Mouse (Mus musculus) thymus, postnatal 14 days (tissue): ENCODE data around the gene Prickle1.

Experiments used
- DNase-seq: peaks from one replicate; pipeline ENCODE4 v3.0.0; 2021

Prickle1 gene

GRCm38 (mm10) chr15:93502703-93503102 is 93.0 kb downstream of the Prickle1 start:
- no peak for DNase-seq

DNA sequence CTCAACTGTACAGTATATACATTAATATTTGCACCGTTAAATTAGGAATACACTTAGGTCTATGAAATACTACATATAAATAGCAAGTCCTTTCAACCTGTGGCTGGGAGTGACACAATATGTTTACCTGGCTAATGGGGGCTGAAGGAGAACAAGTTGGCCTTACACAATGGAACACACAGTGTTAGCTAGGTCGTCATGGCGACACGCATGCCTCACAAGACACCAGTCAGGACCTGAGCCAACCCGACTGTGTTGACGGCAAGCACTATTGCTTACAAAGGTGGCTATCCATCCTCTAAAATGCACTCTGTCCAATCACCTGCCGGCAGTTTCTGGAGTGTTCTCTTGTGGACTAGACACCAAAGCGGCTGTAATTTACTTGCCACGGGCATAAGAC is 95.8 kb downstream of the Prickle1 start:
- no peak for DNase-seq

GRCm38 (mm10) chr15:93494700-93495099 is 101.0 kb downstream of the Prickle1 start:
- no peak for DNase-seq

DNA sequence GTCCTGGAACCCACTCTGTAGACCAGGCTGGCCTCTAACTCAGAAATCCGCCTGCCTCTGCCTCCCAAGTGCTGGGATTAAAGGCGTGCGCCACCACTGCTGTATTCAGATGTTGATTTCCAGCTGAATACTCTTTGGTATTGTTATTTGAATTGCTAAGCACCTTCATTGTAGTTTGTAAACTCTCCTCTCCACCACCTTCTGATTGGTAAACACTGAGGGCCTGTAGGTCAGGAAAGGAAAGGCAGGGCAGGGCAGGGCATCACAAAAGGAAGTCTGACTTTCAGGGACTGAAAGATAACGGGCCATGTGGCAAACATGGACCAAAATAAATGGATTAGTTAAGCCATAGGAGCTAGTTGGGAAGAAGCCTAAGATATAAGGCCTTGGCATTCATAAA is 106.1 kb downstream of the Prickle1 start:
- DNase-seq = no peak

DNA sequence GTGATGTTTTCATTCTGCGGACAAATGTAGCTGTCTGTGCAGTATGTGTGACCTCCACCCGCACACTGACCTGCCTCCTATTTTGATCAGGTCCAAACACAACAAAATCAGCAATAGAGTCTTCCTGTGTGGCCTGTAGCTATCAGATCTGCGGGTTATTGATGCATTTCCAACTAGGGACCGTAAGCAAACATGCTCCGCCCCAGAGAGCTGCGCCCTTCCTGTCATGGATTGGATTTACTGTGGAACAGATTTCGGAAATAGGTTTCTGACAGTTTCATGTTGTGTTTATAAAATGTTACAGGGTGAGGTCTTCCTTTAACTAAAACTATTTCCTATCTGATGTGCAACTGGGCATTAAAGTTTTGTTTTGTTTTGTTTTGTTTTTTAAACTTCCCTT is 109.6 kb downstream of the Prickle1 start:
- no peak for DNase-seq

DNA sequence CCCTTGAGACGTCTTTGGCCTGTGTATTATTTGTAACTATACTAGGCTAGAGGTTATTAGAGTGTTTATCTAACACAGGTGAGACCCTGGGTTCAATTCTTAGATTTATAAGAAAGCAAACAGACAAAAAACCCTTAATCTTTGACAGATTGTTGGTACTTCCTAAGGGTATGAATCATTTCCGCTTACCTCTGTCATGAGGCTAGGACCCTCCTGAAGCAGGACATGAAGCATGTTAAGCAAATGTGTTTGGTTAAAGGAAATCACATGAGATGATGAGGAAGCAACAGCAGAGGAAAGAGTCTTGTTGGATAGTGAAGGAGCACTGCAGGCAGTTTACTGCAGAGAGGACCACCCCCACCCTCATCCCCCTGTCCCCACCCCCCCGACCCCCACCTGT is 110.4 kb downstream of the Prickle1 start:
- DNase-seq = no peak

DNA sequence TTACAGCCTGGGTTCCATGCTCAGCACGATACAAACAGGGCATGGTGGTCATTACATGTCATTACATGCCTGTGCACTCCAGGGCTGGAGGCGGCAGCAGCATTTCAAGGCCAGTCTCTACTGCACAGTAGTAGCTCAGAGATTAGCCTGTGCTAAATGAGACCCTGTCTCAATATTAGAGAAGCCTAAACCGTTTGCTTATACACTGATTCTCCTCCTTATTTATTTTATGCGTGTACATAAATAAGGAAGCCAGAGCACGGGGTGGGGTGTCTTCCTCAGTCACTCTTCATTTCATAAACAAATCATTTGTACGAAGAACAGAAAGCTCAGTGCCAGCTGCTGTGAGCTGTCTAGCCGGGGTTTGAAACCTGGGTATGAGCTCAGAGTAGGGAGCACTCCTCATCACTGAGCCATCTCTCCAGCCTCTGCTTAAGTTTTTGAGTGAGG is 111.4 kb downstream of the Prickle1 start:
- no peak for DNase-seq

GRCm38 (mm10) chr15:93481112-93481511 is 114.6 kb downstream of the Prickle1 start:
- DNase-seq = no peak

- no peak for DNase-seq
Observed at GRCm38 (mm10) chr15:93479445-93479844, 116.2 kb downstream of the Prickle1 start.

DNA sequence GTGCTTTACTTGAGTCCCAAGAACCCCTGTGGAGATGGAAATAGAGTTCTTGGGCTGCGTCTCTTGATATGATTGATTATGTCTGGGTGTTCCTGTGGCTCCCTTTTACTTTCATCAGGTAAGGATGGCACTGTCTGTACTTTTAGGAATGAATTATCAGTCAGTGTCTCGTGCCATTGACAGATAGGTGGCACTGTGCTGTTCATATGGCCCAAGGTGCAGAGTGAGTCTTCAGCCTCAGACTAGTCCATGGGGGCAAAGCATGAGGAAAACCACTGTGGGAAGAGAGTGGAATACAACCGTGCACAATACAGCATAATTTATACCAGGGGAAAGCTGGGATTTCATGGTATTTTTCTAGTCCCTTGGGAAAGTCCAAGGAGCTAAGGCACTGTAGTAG is 117.0 kb downstream of the Prickle1 start:
- no peak for DNase-seq

GRCm38 (mm10) chr15:93477729-93478128 is 118.0 kb downstream of the Prickle1 start:
- DNase-seq = no peak

GRCm38 (mm10) chr15:93475688-93476087 is 120.0 kb downstream of the Prickle1 start:
- DNase-seq = no peak

- DNase-seq = no peak
Observed at GRCm38 (mm10) chr15:93474277-93474676, 121.4 kb downstream of the Prickle1 start.

DNA sequence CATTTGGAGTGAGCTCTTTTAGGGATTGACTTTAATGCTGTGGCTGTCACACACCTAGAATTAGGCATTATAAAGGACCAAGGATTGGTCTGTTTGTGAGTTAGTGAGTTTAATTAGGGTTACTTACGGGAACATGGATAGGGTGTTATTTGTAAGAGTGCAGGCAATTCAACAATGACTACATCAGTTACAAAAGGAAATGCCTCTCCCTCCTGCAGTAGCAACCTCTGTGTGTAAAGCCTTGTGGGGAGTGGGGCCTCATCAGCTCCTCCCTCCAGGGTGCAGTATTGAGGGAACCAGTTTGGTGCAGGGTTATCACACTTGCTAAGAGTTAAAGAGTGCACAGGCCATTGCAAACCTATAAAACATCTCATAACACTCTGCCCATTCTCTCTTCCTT is 123.6 kb downstream of the Prickle1 start:
- DNase-seq = peak; percentile 34

DNA sequence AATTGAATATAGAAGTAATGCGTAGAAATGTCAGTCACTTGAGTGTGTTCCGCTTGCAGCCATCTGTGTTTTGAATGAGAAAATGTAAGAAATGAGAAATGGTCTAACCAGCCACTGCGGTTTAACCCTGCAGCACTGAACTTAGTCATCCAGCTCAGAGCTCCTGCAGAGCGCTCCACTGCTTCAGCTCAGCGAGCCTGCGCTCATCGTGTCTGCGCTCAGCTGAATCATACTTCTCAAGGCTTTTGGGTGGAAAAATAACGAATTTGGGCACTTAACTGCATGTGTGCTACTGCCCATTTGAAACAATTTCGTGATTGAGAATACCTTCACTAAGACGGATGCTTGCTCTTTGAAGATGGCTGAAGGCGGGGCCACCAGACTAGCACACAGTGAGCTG is 124.0 kb downstream of the Prickle1 start:
- peak; percentile 25 for DNase-seq

DNA sequence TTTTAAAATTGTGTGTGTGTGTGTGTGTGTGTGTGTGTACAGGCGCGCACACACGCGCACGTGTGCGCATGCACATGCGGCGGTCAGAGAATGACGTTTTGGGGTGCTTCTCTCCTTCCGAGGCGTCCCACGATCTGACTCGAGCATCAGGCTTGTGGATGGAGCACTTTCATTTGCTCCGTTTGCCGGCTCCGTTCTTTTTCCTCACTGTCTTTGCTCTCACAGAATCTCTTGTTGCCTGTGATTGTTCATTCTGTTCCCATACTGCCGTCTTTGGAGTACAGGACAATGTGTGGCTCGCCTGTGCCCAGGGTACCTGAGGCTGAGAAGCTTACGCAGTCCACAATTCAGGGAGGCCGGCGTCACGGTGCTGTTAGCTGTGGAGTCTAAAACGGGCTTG is 134.6 kb downstream of the Prickle1 start:
- no peak for DNase-seq

GRCm38 (mm10) chr15:93459422-93459821 is 136.3 kb downstream of the Prickle1 start:
- DNase-seq = no peak

DNA sequence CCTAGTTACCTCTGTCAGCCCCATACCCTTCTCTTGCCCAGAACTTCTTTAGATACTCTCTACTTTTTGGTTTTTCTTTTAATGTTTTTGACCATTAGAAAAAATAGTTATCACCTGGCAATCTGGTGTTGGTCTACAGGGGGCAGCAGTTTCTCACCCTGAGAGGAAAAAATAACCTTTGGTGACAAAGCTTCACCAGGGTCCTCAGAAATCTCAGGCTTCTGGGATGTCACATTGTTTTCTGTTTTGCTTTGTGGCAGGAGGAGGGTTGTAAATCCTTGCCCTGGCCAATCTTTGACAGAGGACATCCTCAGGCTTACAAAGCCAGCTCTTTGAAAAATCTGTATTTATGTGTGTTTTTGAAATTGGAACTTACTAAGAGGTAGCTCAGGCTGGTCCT is 139.7 kb downstream of the Prickle1 start:
- peak; percentile 13 for DNase-seq

- no peak for DNase-seq
Observed at GRCm38 (mm10) chr15:93453296-93453695, 142.4 kb downstream of the Prickle1 start.
